Mouse (Mus musculus) hindbrain, postnatal 0 days (tissue): Measurements from ENCODE around the gene Rgs10. TPM values are rescaled to one million over a fixed set of nuclear protein-coding genes. Genes with fewer than 3 reads are reported as not detected.
A peak's percentile ranks its signal among the peaks of the same experiment; 100 is the strongest.

ENCODE experiments used
- ATAC-seq: fragments of 200-750 bp; cut with Nextera tagmentation; 2 replicates; pipeline ENCODE4 v1.8.0; 2017; ENCODE audit warnings: mild to moderate bottlenecking, moderate TSS enrichment, moderate library complexity
- DNase-seq: peaks from one replicate; pipeline ENCODE4 v3.0.0-alpha.2; 2015; ENCODE audit warnings: low spot score
- H3K27ac ChIP-seq: fragments of 300-500 bp; sonication (generic); 2 replicates; pipeline ENCODE4 v1.5.1; 2014; ENCODE audit warnings: mild to moderate bottlenecking
- H3K27me3 ChIP-seq: fragments of 300-500 bp; sonication (generic); 2 replicates; pipeline ENCODE4 v1.6.1; 2014; ENCODE audit warnings: low read length, mixed read lengths; ENCODE audit not compliant: insufficient read depth
- H3K36me3 ChIP-seq: fragments of 300-500 bp; sonication (generic); 2 replicates; pipeline ENCODE4 v1.6.1; 2014; ENCODE audit warnings: low read length, mixed read lengths; ENCODE audit not compliant: insufficient read depth
- H3K4me1 ChIP-seq: fragments of 300-500 bp; sonication (generic); 2 replicates; pipeline ENCODE4 v1.6.1; 2014; ENCODE audit warnings: antibody characterized with exemption, low read length, mixed read lengths; ENCODE audit not compliant: insufficient read depth
- H3K4me2 ChIP-seq: fragments of 300-500 bp; sonication (generic); 2 replicates; pipeline ENCODE4 v1.6.1; 2014; ENCODE audit warnings: low read depth, mild to moderate bottlenecking, low read length, moderate library complexity, mixed read lengths
- H3K4me3 ChIP-seq: fragments of 300-500 bp; sonication (generic); 2 replicates; pipeline ENCODE4 v1.5.1; 2014; ENCODE audit warnings: low read length
- H3K9ac ChIP-seq: fragments of 300-500 bp; sonication (generic); replicated peaks from 2 replicates; pipeline ENCODE4 v1.6.1; 2014; ENCODE audit warnings: mild to moderate bottlenecking, low read length, moderate library complexity, mixed read lengths
- H3K9me3 ChIP-seq: fragments of 300-500 bp; sonication (generic); 2 replicates; pipeline ENCODE4 v1.6.1; 2016; ENCODE audit warnings: low read length, mixed read lengths
- CTCF ChIP-seq: IDR thresholded peaks from 2 replicates; pipeline ENCODE4 v1.5.1; 2016; ENCODE audit warnings: antibody characterized with exemption, control low read depth, low read depth
- WGBS: fragments of 180-500 bp; shearing (Covaris S2); extraction: QIAGEN DNeasy Blood & Tissue Kit; methylation state at CpG from one replicate; pipeline ENCODE4 v1.1.7; 2014; 5-methylcytosine and 5-hydroxymethylcytosine counted together
- polyA plus RNA-seq: library from polyadenylated mRNA; unstranded; fragments of >200 nt; fragmentation: Nextera tagmentation; extraction: Ambion mirVana; gene quantifications from 2 replicates; pipeline ENCODE4 v1.2.1, GENCODE M21; 2015
- total RNA-seq: library from RNA; depleted of rRNA; stranded (reverse); fragments of >200 nt; gene quantifications from 2 replicates; pipeline ENCODE4 v1.2.3, GENCODE M21; 2014; rRNA removed

Gene Rgs10
- total and polyA plus RNA-seq, 2 experiments from 2014 or later, result 35.4 to 101 TPM

GRCm38 (mm10) chr7:128332896-128333295 lies 85.7 kb downstream of the Rgs10 start:
- no peak for DNase-seq
- ATAC-seq, result no peak
- Histone ChIP-seq H3K27me3 (no peaks in the 10 kb centered on the region), H3K27ac (no peak overlapping the region), H3K4me3 (no peak overlapping the region), H3K9ac (no peak overlapping the region), H3K36me3 (no peaks in the 10 kb centered on the region), H3K4me1 (0 out of 2 replicates have a peak, but pooled peaks cover 4% of the 10 kb centered on the region), H3K9me3 (no peaks in the 10 kb centered on the region), H3K4me2 (no peak overlapping the region)
- WGBS, result 81% methylated on average over 1 of the region's 1 CpGs
- no peak for TF ChIP-seq CTCF

- no peak for ATAC-seq
- Histone ChIP-seq H3K9me3 (no peaks in the 10 kb centered on the region), H3K36me3 (no peaks in the 10 kb centered on the region), H3K27ac (0 out of 2 replicates have a peak overlapping the region, but pooled peaks have one; percentile 26), H3K9ac (peak overlapping the region; percentile 13; the same call in 1 of the 2 replicates), H3K27me3 (no peaks in the 10 kb centered on the region), H3K4me2 (peak overlapping the region; percentile 31; the same call in 1 of the 2 replicates), H3K4me3 (no peak overlapping the region), H3K4me1 (0 out of 2 replicates have a peak, but pooled peaks cover 4% of the 10 kb centered on the region)
- WGBS, result 25% methylated on average over 9 of the region's 9 CpGs
- no peak for TF ChIP-seq CTCF
- DNase-seq, result peak; percentile 60
These were observed 87.6 kb downstream of the Rgs10 start for GRCm38 (mm10) chr7:128330981-128331380.

- no peak for ATAC-seq
- 67% methylated on average over 1 of the region's 1 CpGs for WGBS
- H3K4me2 ChIP-seq, result no peak overlapping the region
- H3K4me1 ChIP-seq, result no peaks in the 10 kb centered on the region
- DNase-seq, result no peak
- no peaks in the 10 kb centered on the region for H3K27me3 ChIP-seq
- no peaks in the 10 kb centered on the region for H3K9me3 ChIP-seq
- no peak for TF ChIP-seq CTCF
- no peaks in the 10 kb centered on the region for H3K36me3 ChIP-seq
- no peak overlapping the region for H3K27ac ChIP-seq
- H3K9ac ChIP-seq, result no peak overlapping the region
- H3K4me3 ChIP-seq, result no peak overlapping the region
These were observed 93.6 kb downstream of the Rgs10 start for GRCm38 (mm10) chr7:128324977-128325376.

Other genes with a start within 250 kb of the Rgs10 start
- gene Cox6a2, start 212.4 kb downstream of the Rgs10 start, total RNA-seq, result not detected in 2 replicates
- 0.83 and 0.93 TPM in 2 replicates for gene Cox6a2, start 212.4 kb downstream of the Rgs10 start, polyA plus RNA-seq
- 21.1 and 27.6 TPM in 2 replicates for gene Armc5, start 181.4 kb downstream of the Rgs10 start, total RNA-seq
- gene Armc5, start 181.4 kb downstream of the Rgs10 start, polyA plus RNA-seq, result 15.2 and 16.4 TPM in 2 replicates
- 5.6 and 7.5 TPM in 2 replicates for gene 9130023H24Rik, start 180.7 kb downstream of the Rgs10 start, total RNA-seq
- 4.3 and 5.1 TPM in 2 replicates for gene 9130023H24Rik, start 180.7 kb downstream of the Rgs10 start, polyA plus RNA-seq
- gene Tgfb1i1, start 171.9 kb downstream of the Rgs10 start, total RNA-seq, result 19.8 and 20.6 TPM in 2 replicates
- gene Tgfb1i1, start 171.9 kb downstream of the Rgs10 start, polyA plus RNA-seq, result 22.7 and 23.3 TPM in 2 replicates
- not detected in 2 replicates for gene Slc5a2, start 153.1 kb downstream of the Rgs10 start, total RNA-seq
- gene Slc5a2, start 153.1 kb downstream of the Rgs10 start, polyA plus RNA-seq, result 0.38 and 0.42 TPM in 2 replicates
- gene BC017158, start 120.6 kb downstream of the Rgs10 start, total RNA-seq, result 34.9 and 35.1 TPM in 2 replicates
- 15.9 and 16.8 TPM in 2 replicates for gene BC017158, start 120.6 kb downstream of the Rgs10 start, polyA plus RNA-seq
- 33.8 and 44.7 TPM in 2 replicates for gene Tial1, start 43.0 kb upstream of the Rgs10 start, total RNA-seq
- gene Tial1, start 43.0 kb upstream of the Rgs10 start, polyA plus RNA-seq, result 22.4 and 26.0 TPM in 2 replicates
- gene Bag3, start 104.9 kb upstream of the Rgs10 start, total RNA-seq, result 4.5 and 6.7 TPM in 2 replicates
- gene Bag3, start 104.9 kb upstream of the Rgs10 start, polyA plus RNA-seq, result 4.7 and 5.2 TPM in 2 replicates
- gene Inpp5f, start 192.6 kb upstream of the Rgs10 start, total RNA-seq, result 288 and 298 TPM in 2 replicates
- gene Inpp5f, start 192.6 kb upstream of the Rgs10 start, polyA plus RNA-seq, result 385 and 417 TPM in 2 replicates